Mouse (Mus musculus) heart, adult 2 months (tissue): ENCODE measurements at regions not wholly inside any gene's neighbourhood (a gene's known extent, or its start where the extent isn't known, plus 50 kb on each side); places are given as distances from the start of the nearest gene placed in this dataset.
A peak's percentile ranks its signal among the peaks of the same experiment; 100 is the strongest.

Experiments
- DNase-seq, 2 experiments: peaks; one replicate each; pipeline ENCODE4 v3.0.0; 2021
- H3K27ac ChIP-seq: fragments of 200-600 bp; 2 replicates; pipeline ENCODE4 v1.8.1; 2022
- H3K27me3 ChIP-seq: fragments of 200-500 bp; 2 replicates; pipeline ENCODE4 v1.6.1; 2012; ENCODE audit warnings: mild to moderate bottlenecking, low read length, inconsistent platforms, mixed read lengths; ENCODE audit not compliant: control insufficient read depth, insufficient read depth
- H3K36me3 ChIP-seq: fragments of 200-500 bp; 2 replicates; pipeline ENCODE4 v1.6.1; 2012; ENCODE audit warnings: low read length, inconsistent platforms; ENCODE audit not compliant: control insufficient read depth, insufficient read depth
- H3K4me1 ChIP-seq: fragments of 200-500 bp; 2 replicates; pipeline ENCODE4 v1.6.1; 2011; ENCODE audit warnings: low read length; ENCODE audit not compliant: control insufficient read depth, insufficient read depth
- H3K4me3 ChIP-seq: fragments of 200-600 bp; 2 replicates; pipeline ENCODE4 v1.8.1; 2022
- H3K79me2 ChIP-seq: fragments of 200-500 bp; replicated peaks from 2 replicates; pipeline ENCODE4 v1.6.1; 2012; ENCODE audit warnings: mild to moderate bottlenecking, inconsistent platforms, low read length, moderate library complexity, mixed read lengths; ENCODE audit not compliant: control insufficient read depth, insufficient read depth
- H3K9ac ChIP-seq: fragments of 200-500 bp; 2 replicates; pipeline ENCODE4 v1.6.1; 2012; ENCODE audit warnings: low read depth, mild to moderate bottlenecking, control low read depth, inconsistent platforms, low read length, mixed read lengths
- CTCF ChIP-seq: fragments of 200-600 bp; IDR thresholded peaks from 2 replicates; pipeline ENCODE4 v1.8.1; 2022; ENCODE audit warnings: antibody characterized with exemption, mild to moderate bottlenecking, moderate library complexity
- EP300 ChIP-seq: fragments of 200-500 bp; IDR thresholded peaks from 2 replicates; pipeline ENCODE4 v1.6.1; 2011; ENCODE audit warnings: low read depth, low read length, control low read depth; ENCODE audit not compliant: insufficient read depth
- POLR2A ChIP-seq: fragments of 200-500 bp; IDR thresholded peaks from 2 replicates; pipeline ENCODE4 v1.6.1; 2011; ENCODE audit warnings: mild to moderate bottlenecking, low read depth, low read length, control low read depth; ENCODE audit not compliant: insufficient read depth
- WGBS: fragments of 180-500 bp; shearing (Covaris S2); methylation state at CpG from one replicate; pipeline ENCODE4 v1.1.7; 2018; 5-methylcytosine and 5-hydroxymethylcytosine counted together
- intact Hi-C: fragments of 180-260 bp; cut with DNase I; formaldehyde crosslinking; loops from one replicate; pipeline ENCODE4 v1.15.1; 2025

DNA sequence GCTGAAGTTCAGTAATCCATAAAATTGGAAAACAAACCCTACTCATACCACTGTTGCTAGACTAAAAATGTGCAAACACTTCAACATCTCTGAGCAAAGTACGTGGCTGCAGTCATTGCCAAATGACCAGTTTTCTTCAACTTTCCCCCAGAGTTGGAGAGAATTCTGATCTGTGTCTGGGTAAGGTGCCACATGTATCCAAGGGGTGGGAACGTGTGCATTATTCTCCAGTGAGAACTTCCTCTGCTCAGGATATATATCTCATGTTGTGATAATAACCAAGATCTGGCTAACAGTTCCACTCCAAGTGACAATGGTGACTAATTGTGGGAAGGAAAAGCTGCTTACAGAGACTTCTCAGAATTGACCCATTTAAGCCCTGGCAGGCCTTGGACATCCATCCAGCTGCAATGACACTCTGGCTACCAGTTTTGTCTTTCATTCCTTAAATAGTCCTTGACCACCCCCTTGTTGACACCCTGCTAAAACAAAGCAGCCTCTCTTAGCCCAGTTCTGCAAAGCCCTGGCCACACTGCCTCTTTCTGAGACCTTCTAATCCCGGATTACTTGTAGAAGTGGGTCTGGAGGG lies 99.4 kb upstream of the Vps8 start:
- no peaks in the 10 kb centered on the region for H3K36me3 ChIP-seq
- H3K27me3 ChIP-seq = no peaks in the 10 kb centered on the region
- TF ChIP-seq EP300 = no peak
- TF ChIP-seq CTCF = no peak
- TF ChIP-seq POLR2A = no peak
- H3K4me1 ChIP-seq = peaks cover 8% of the 10 kb centered on the region
- intact Hi-C loops = no loop called here
- no peak overlapping the region for H3K27ac ChIP-seq
- H3K4me3 ChIP-seq = no peak overlapping the region
- WGBS = 58% methylated on average over 3 of the region's 3 CpGs
- no peak overlapping the region for H3K9ac ChIP-seq
- H3K79me2 ChIP-seq = no peaks in the 10 kb centered on the region
- DNase-seq = no peak

DNA sequence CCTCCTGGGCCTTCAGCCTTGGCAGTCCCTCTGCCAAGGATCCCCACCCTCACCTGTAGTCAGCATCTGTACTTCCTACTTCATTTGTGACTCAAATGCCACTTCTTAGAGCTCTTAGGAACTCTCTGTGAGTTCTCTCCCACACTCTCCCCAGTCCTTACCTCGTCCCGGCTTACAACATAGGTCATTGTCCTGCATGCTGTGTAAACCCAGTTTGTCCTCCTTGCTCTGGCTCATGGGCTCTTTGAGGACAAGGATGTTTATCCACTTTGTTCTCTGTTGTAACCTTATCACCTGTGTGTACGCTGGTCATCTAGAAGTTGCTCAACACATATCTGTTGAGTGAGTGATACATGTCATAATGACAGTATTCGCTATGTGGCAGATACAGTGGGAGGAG lies 94.9 kb upstream of the Vps8 start:
- H3K36me3 ChIP-seq = no peaks in the 10 kb centered on the region
- intact Hi-C loops = no loop called here
- WGBS = 93% methylated on average over 4 of the region's 4 CpGs
- no peak for TF ChIP-seq CTCF
- TF ChIP-seq POLR2A = no peak
- TF ChIP-seq EP300 = no peak
- H3K79me2 ChIP-seq = no peaks in the 10 kb centered on the region
- H3K4me1 ChIP-seq = no peaks in the 10 kb centered on the region; the same call in 1 of the 2 replicates
- H3K27me3 ChIP-seq = no peaks in the 10 kb centered on the region
- H3K4me3 ChIP-seq = no peak overlapping the region
- no peak overlapping the region for H3K9ac ChIP-seq
- no peak overlapping the region for H3K27ac ChIP-seq
- DNase-seq = no peak

DNA sequence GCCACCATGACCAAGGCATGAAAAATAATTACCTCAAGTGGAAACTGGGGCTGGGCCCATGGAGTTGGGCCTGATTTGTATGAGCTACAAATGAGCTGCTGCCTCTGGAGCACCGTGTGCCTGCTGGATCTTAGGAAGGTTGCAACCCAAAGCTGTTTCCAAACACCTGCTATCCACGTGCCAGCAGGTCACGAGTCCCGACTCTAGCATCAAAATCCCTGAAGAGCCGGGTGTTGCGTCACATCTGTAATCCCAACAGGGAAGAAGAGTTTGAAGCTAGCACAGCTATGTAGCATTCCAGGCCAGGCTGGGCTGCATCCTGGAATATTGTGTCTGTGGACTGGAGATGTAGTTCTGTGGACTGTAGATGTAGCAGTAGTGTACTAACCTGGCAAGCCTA lies 93.7 kb upstream of the Vps8 start:
- Histone ChIP-seq H3K4me3 (no peak overlapping the region), H3K27me3 (no peaks in the 10 kb centered on the region), H3K36me3 (no peaks in the 10 kb centered on the region), H3K27ac (no peak overlapping the region), H3K4me1 (peaks cover 4% of the 10 kb centered on the region), H3K9ac (no peak overlapping the region), H3K79me2 (no peaks in the 10 kb centered on the region)
- DNase-seq = no peak
- 91% methylated on average over 6 of the region's 6 CpGs for WGBS
- TF ChIP-seq POLR2A = no peak
- intact Hi-C loops = no loop called here

DNA sequence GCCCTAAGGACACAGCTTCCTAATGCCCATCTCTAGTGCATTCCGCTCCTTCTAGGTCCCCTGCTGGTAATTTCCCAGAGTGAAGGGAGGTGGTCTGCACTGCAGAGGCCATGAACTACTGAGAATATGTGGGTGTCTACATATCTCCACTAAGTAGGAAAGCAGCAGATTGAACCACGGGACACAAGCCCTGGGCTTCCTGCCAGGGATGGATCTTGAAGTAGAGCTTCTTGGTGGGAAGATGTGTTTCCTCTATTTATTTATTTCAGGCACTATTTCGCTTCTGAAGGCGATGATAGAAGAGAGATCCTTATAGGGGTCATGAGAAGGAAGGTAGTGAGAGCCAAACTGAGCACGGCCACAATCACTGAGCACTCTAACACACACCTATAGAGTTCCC lies 91.7 kb upstream of the Vps8 start:
- H3K27ac ChIP-seq = no peak overlapping the region
- no peak overlapping the region for H3K9ac ChIP-seq
- TF ChIP-seq EP300 = no peak
- no peak for TF ChIP-seq CTCF
- no peak for TF ChIP-seq POLR2A
- no peaks in the 10 kb centered on the region for H3K36me3 ChIP-seq
- no peaks in the 10 kb centered on the region for H3K79me2 ChIP-seq
- H3K4me3 ChIP-seq = no peak overlapping the region
- intact Hi-C loops = loop anchor here (5.0 kb wide), 2 partner anchors 34 to 84 kb away; no protein-coding TSS in a partner anchor
- DNase-seq = no peak
- H3K27me3 ChIP-seq = no peaks in the 10 kb centered on the region
- WGBS = 73% methylated on average over 5 of the region's 5 CpGs
- peaks cover 4% of the 10 kb centered on the region for H3K4me1 ChIP-seq

DNA sequence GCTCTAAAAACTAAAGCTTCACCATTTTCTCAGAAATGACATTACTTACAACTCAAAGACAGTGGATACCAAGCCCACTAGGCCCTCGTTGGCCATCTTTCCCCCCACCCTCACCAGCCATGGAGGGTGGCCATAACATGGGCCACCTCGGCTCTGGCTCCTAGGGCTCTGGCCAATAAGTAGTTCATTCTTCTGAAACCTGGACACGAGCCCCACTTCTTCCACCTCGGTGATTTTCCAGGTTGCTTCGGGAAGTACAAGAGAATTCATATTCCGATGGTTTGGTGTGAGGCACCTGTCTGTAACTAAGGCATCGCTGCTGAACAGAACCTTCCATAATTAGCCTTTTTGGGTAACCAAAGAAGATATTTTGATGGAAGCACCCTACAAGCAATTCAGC lies 90.5 kb upstream of the Vps8 start:
- 42% methylated on average over 7 of the region's 7 CpGs for WGBS
- H3K79me2 ChIP-seq = no peaks in the 10 kb centered on the region
- H3K27ac ChIP-seq = peak overlapping the region; percentile 91
- intact Hi-C loops = loop anchor here (2.0 to 5.0 kb wide), 3 partner anchors 14 to 85 kb away; no protein-coding TSS in a partner anchor
- TF ChIP-seq CTCF (no peak), EP300 (no peak), POLR2A (no peak)
- peaks cover 4% of the 10 kb centered on the region for H3K4me1 ChIP-seq
- peak overlapping the region; percentile 79 for H3K4me3 ChIP-seq
- no peaks in the 10 kb centered on the region for H3K27me3 ChIP-seq
- no peak for DNase-seq
- no peaks in the 10 kb centered on the region for H3K36me3 ChIP-seq
- peak overlapping the region; percentile 98; the same call in 1 of the 2 replicates for H3K9ac ChIP-seq

DNA sequence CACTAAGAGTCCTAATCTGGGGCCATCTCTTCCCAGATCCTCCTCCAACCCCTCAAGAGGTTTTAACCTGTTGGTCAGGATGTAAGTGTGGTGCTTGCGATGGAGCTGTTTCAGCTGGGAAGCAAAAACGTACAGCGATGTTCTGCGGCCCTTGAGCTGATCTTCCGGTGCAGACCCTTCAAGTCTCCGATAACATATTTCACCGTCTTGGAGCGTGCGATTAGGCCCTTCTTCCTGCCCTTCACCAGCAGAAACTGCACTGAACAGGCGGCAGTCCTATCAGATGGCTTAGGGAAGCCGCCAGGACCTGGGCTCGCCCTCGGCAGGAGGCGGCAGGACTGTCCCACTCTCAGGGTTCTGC lies 90.1 kb upstream of the Vps8 start:
- TF ChIP-seq POLR2A (no peak), EP300 (no peak), CTCF (no peak)
- Histone ChIP-seq H3K4me3 (peak overlapping the region; percentile 79), H3K27me3 (no peaks in the 10 kb centered on the region), H3K27ac (peak overlapping the region; percentile 91), H3K4me1 (peaks cover 4% of the 10 kb centered on the region), H3K79me2 (no peaks in the 10 kb centered on the region), H3K36me3 (no peaks in the 10 kb centered on the region), H3K9ac (peak overlapping the region; percentile 98)
- intact Hi-C loops = loop anchor here (2.0 to 5.0 kb wide), 3 partner anchors 14 to 86 kb away; no protein-coding TSS in a partner anchor
- under 1% methylated on average over 14 of the region's 14 CpGs for WGBS
- no peak for DNase-seq
